In genomic region chr2:31957211-31957610, GRCm38 (mm10) we compare ENCODE assay signal across 13 mouse cellular contexts.
"Had no signal": no experiment of that assay in that cellular context is flagged by ENCODE, and none has a peak within 500 bp of the region (broad histone marks: within the 10 kb centered on the region; RNA-seq: fewer than 3 reads in every experiment).

No protein-coding gene starts in this region.

- H3K27me3 ChIP-seq: limb, embryonic 12.5 days; midbrain, embryonic 13.5 days; neural tube, embryonic 12.5 days had no signal

- H3K9ac ChIP-seq: limb, embryonic 12.5 days; liver, embryonic 14.5 days; midbrain, embryonic 13.5 days; neural tube, embryonic 12.5 days had no signal

- DNase-seq: kidney, adult 8-10 months; kidney, postnatal 36 days; layer of hippocampus, adult 9-11 months; layer of hippocampus, postnatal 36 days; lung, adult 18-20 months; right cerebral cortex, postnatal 4 days; spleen, adult 18-20 months; thymus, adult 2 months; thymus, postnatal 25 days had no signal

- H3K9me3 ChIP-seq: limb, embryonic 12.5 days; midbrain, embryonic 13.5 days; neural tube, embryonic 12.5 days had no signal

- H3K27ac ChIP-seq: limb, embryonic 12.5 days; liver, embryonic 14.5 days; midbrain, embryonic 13.5 days; neural tube, embryonic 12.5 days had no signal

- H3K4me2 ChIP-seq: limb, embryonic 12.5 days; midbrain, embryonic 13.5 days; neural tube, embryonic 12.5 days had no signal

- H3K4me3 ChIP-seq: limb, embryonic 12.5 days; midbrain, embryonic 13.5 days; neural tube, embryonic 12.5 days had no signal

- ATAC-seq: midbrain, embryonic 13.5 days had no signal
